Mouse (Mus musculus) brain, embryonic 14.5 days (tissue): ENCODE measurements around the gene Ccng2. TPM values are rescaled to one million over a fixed set of nuclear protein-coding genes. Genes with fewer than 3 reads are reported as not detected.

Source experiments
- DNase-seq: peaks from one replicate; pipeline ENCODE4 v3.0.0-alpha.2; 2011; ENCODE audit warnings: low read depth
- CTCF ChIP-seq: fragments of 200-500 bp; IDR thresholded peaks from 2 replicates; pipeline ENCODE4 v1.5.1; 2012; ENCODE audit warnings: inconsistent platforms, mild to moderate bottlenecking, moderate library complexity, borderline replicate concordance; ENCODE audit not compliant: insufficient read depth, insufficient read length; ENCODE audit errors: extremely low read depth
- POLR2A ChIP-seq: fragments of 200-500 bp; IDR thresholded peaks from 2 replicates; pipeline ENCODE4 v1.6.1; 2012; ENCODE audit warnings: mild to moderate bottlenecking, inconsistent platforms, borderline replicate concordance; ENCODE audit not compliant: poor library complexity, insufficient read depth, insufficient read length, severe bottlenecking; ENCODE audit errors: extremely low read depth
- polyA plus RNA-seq: library from polyadenylated mRNA; depleted of rRNA; stranded (reverse); fragments of >200 nt; gene quantifications from 2 replicates; pipeline ENCODE4 v1.2.3, GENCODE M21; 2012

Gene Ccng2
- polyA plus RNA-seq, 1 experiment = 83.1 TPM

- TF ChIP-seq POLR2A (no peak), CTCF (no peak)
- no peak for DNase-seq
Measured at GRCm38 (mm10) chr5:93265801-93266580, 1.1 kb upstream of the Ccng2 start.

GRCm38 (mm10) chr5:93267851-93268606 is 972 bp downstream of the Ccng2 start:
- DNase-seq = peak; percentile 96
- TF ChIP-seq POLR2A = peak; percentile 44; the same call in 1 of the 2 replicates
- 0 out of 2 replicates have a peak, but pooled peaks have one; percentile 12 for TF ChIP-seq CTCF

GRCm38 (mm10) chr5:93270095-93270494 is 3.0 kb downstream of the Ccng2 start:
- no peak for TF ChIP-seq CTCF
- TF ChIP-seq POLR2A = no peak
- DNase-seq = peak; percentile 31

GRCm38 (mm10) chr5:93270721-93271120 is 3.7 kb downstream of the Ccng2 start:
- DNase-seq = no peak
- no peak for TF ChIP-seq POLR2A
- no peak for TF ChIP-seq CTCF

- no peak for DNase-seq
- no peak for TF ChIP-seq POLR2A
Measured at GRCm38 (mm10) chr5:93282446-93283107, 15.5 kb downstream of the Ccng2 start.

GRCm38 (mm10) chr5:93283109-93283508 is 16.1 kb downstream of the Ccng2 start:
- no peak for DNase-seq
- TF ChIP-seq CTCF (no peak), POLR2A (no peak)

DNA sequence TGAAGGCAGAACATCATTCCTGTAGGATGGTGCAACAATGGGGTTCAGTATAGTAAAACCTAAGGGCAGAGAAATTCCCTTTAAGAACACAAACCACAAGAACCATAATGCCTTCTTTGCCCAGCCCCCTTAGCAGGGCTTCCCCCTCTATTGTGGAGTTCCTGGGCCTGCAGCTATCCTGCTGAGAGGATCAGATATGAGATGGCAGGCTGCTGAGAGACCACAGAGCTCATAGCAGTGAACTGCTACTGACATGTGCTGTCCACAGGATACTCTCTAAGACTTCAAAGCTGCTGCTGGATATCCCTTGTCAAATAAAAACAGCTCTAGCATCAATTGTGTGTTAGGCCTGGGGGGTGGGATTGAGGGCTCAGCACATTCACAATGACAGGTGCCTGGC is 21.5 kb downstream of the Ccng2 start:
- TF ChIP-seq POLR2A (no peak), CTCF (no peak)
- DNase-seq = peak; percentile 26

- no peak for DNase-seq
- TF ChIP-seq CTCF (no peak), POLR2A (no peak)
Measured at GRCm38 (mm10) chr5:93290282-93290681, 23.2 kb downstream of the Ccng2 start.

DNA sequence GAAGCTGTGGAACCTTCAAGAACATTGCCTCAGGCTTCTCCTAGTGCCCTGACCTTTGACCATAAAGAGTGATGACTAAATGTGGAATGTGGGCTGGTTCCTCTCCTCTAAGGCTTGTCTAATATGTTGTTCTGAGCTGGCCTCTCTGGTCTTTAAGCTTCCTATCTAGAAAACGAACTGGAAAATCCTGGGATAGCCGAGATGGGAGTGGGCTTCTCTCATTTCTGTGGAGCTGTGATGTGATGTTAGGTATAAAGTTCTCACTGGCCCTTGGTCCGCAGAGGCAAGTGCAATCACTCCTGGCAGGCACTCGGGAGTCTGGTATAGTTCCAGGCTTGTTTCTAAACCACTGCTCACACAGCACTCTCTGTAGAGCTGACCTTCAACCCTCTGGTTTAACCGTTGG is 29.3 kb downstream of the Ccng2 start:
- no peak for TF ChIP-seq POLR2A
- no peak for DNase-seq

GRCm38 (mm10) chr5:93296754-93297153 is 29.7 kb downstream of the Ccng2 start:
- DNase-seq = no peak
- TF ChIP-seq POLR2A (no peak), CTCF (no peak)

DNA sequence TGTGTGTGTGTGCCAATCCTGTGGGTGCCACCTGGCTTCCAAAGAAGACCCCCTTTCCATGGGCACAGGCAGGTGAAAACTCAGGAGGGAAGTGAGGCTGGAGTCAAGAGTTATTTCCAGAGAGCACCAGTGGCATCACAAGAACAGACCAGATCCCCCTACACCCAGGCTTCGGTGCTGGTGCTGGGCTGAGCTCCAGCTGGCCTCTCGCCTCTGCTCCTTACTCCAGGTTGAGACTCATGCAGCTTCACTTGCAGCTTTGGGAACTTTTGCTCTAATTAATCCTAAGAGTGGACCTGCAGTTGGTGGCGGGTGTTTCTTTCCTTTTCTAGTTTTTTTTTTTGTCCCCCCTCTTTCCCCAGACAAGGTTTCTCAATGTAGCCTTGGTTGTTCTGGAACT is 30.3 kb downstream of the Ccng2 start:
- DNase-seq = no peak
- TF ChIP-seq POLR2A = no peak
- TF ChIP-seq CTCF = no peak
